Mouse (Mus musculus): ENCODE measurements around the gene Lbx2.
A peak's percentile ranks its signal among the peaks of the same experiment; 100 is the strongest.

Gene Lbx2

GRCm38 (mm10) chr6:83086121-83087035 is at the start of gene Lbx2:
Lbx2 (plus strand) TSS chr6:83086367.
- no peak for ATAC-seq (ENCODE audit: insufficient number of reproducible peaks, low FRiP score, low TSS enrichment)

- no peak for ATAC-seq (ENCODE audit: insufficient number of reproducible peaks, low FRiP score, low TSS enrichment)
These were observed 49.0 kb upstream of the Lbx2 start for GRCm38 (mm10) chr6:83037188-83037587.

- peak; percentile 74 for ATAC-seq (ENCODE audit: insufficient number of reproducible peaks, low FRiP score, low TSS enrichment)
These were observed 47.6 kb upstream of the Lbx2 start for GRCm38 (mm10) chr6:83038496-83039012.

- ATAC-seq (ENCODE audit: insufficient number of reproducible peaks, low FRiP score, low TSS enrichment), result no peak
These were observed 45.6 kb upstream of the Lbx2 start for GRCm38 (mm10) chr6:83040601-83041000.

- no peak for ATAC-seq (ENCODE audit: insufficient number of reproducible peaks, low FRiP score, low TSS enrichment)
These were observed 42.6 kb upstream of the Lbx2 start for GRCm38 (mm10) chr6:83043561-83043960.

GRCm38 (mm10) chr6:83043993-83044392 is 42.2 kb upstream of the Lbx2 start:
- no peak for ATAC-seq (ENCODE audit: insufficient number of reproducible peaks, low FRiP score, low TSS enrichment)

GRCm38 (mm10) chr6:83044742-83045141 is 41.4 kb upstream of the Lbx2 start:
- ATAC-seq (ENCODE audit: insufficient number of reproducible peaks, low FRiP score, low TSS enrichment), result no peak

- no peak for ATAC-seq (ENCODE audit: insufficient number of reproducible peaks, low FRiP score, low TSS enrichment)
These were observed 36.8 kb upstream of the Lbx2 start for GRCm38 (mm10) chr6:83049367-83049766.

- no peak for ATAC-seq (ENCODE audit: insufficient number of reproducible peaks, low FRiP score, low TSS enrichment)
These were observed 32.8 kb upstream of the Lbx2 start for GRCm38 (mm10) chr6:83053136-83053960.

GRCm38 (mm10) chr6:83054074-83054851 is 31.9 kb upstream of the Lbx2 start, which contains the start of gene Aup1:
Aup1 (plus strand) TSS chr6:83054521.
- ATAC-seq (ENCODE audit: insufficient number of reproducible peaks, low FRiP score, low TSS enrichment), result peak; percentile 93

- peak; percentile 24 for ATAC-seq (ENCODE audit: insufficient number of reproducible peaks, low FRiP score, low TSS enrichment)
These were observed 31.2 kb upstream of the Lbx2 start, which contains the start of gene Htra2 for GRCm38 (mm10) chr6:83054871-83055431. Htra2 (minus strand) TSS chr6:83055273.

- no peak for ATAC-seq (ENCODE audit: insufficient number of reproducible peaks, low FRiP score, low TSS enrichment)
These were observed 28.4 kb upstream of the Lbx2 start, which contains the start of gene Dqx1 for GRCm38 (mm10) chr6:83057790-83058189. Dqx1 (plus strand) TSS chr6:83057844.

GRCm38 (mm10) chr6:83058725-83059124 is 27.4 kb upstream of the Lbx2 start:
- ATAC-seq (ENCODE audit: insufficient number of reproducible peaks, low FRiP score, low TSS enrichment), result no peak

GRCm38 (mm10) chr6:83065995-83066394 is 20.2 kb upstream of the Lbx2 start:
- ATAC-seq (ENCODE audit: insufficient number of reproducible peaks, low FRiP score, low TSS enrichment), result no peak

GRCm38 (mm10) chr6:83066441-83066840 is 19.7 kb upstream of the Lbx2 start:
- ATAC-seq (ENCODE audit: insufficient number of reproducible peaks, low FRiP score, low TSS enrichment), result no peak

GRCm38 (mm10) chr6:83068221-83068620 is 17.9 kb upstream of the Lbx2 start:
- no peak for ATAC-seq (ENCODE audit: insufficient number of reproducible peaks, low FRiP score, low TSS enrichment)

GRCm38 (mm10) chr6:83068706-83069487 is 17.3 kb upstream of the Lbx2 start:
- ATAC-seq (ENCODE audit: insufficient number of reproducible peaks, low FRiP score, low TSS enrichment), result no peak

GRCm38 (mm10) chr6:83069488-83070246 is 16.5 kb upstream of the Lbx2 start:
- no peak for ATAC-seq (ENCODE audit: insufficient number of reproducible peaks, low FRiP score, low TSS enrichment)

GRCm38 (mm10) chr6:83070247-83070310 is 16.1 kb upstream of the Lbx2 start, which contains the start of gene Tlx2:
Tlx2 (minus strand) TSS chr6:83070293.
- ATAC-seq (ENCODE audit: insufficient number of reproducible peaks, low FRiP score, low TSS enrichment), result no peak
